Mouse (Mus musculus): Measurements from ENCODE around the gene Tnnt1. TPM values are rescaled to one million over a fixed set of nuclear protein-coding genes. Genes with fewer than 3 reads are reported as not detected.

The Tnnt1 gene
- polyA plus RNA-seq, 1 experiment from 2014 or later = 64.7 TPM

GRCm38 (mm10) chr7:4496468-4496867 lies 19.7 kb downstream of the Tnnt1 start:
- H3K4me3 ChIP-seq (ENCODE audit: low read depth, low read length) = no peak overlapping the region
- H3K4me2 ChIP-seq (ENCODE audit: low read depth, severe bottlenecking) = no peak overlapping the region
- WGBS = 94% methylated on average over 3 of the region's 3 CpGs
- H3K27me3 ChIP-seq (ENCODE audit: control insufficient read depth, insufficient read depth, low read length) = no peaks in the 10 kb centered on the region
- 0 out of 2 replicates have a peak, but pooled peaks cover 3% of the 10 kb centered on the region for H3K36me3 ChIP-seq (ENCODE audit: control insufficient read depth, insufficient read depth, low read length)
- DNase-seq (ENCODE audit: low spot score) = no peak
- peaks cover 12% of the 10 kb centered on the region; the same call in 1 of the 2 replicates for H3K4me1 ChIP-seq (ENCODE audit: control insufficient read depth, insufficient read depth, low read length)
- H3K27ac ChIP-seq (replicated peaks; ENCODE audit: low read depth, low read length) = no peak overlapping the region
- no peaks in the 10 kb centered on the region for H3K9me3 ChIP-seq (ENCODE audit: control insufficient read depth, low read length)
- H3K9ac ChIP-seq (ENCODE audit: low read length) = no peak overlapping the region
- no peak for ATAC-seq (ENCODE audit: insufficient number of reproducible peaks, low FRiP score, low TSS enrichment, low read depth)

GRCm38 (mm10) chr7:4493991-4494390 lies 22.2 kb downstream of the Tnnt1 start:
- no peak overlapping the region for H3K4me3 ChIP-seq (ENCODE audit: low read depth, low read length)
- no peak overlapping the region for H3K9ac ChIP-seq (ENCODE audit: low read length)
- no peaks in the 10 kb centered on the region for H3K27me3 ChIP-seq (ENCODE audit: control insufficient read depth, insufficient read depth, low read length)
- H3K4me2 ChIP-seq (ENCODE audit: low read depth, severe bottlenecking) = no peak overlapping the region
- ATAC-seq (ENCODE audit: insufficient number of reproducible peaks, low FRiP score, low TSS enrichment, low read depth) = no peak
- peaks cover 6% of the 10 kb centered on the region for H3K36me3 ChIP-seq (ENCODE audit: control insufficient read depth, insufficient read depth, low read length)
- peaks cover 3% of the 10 kb centered on the region; the same call in 1 of the 2 replicates for H3K4me1 ChIP-seq (ENCODE audit: control insufficient read depth, insufficient read depth, low read length)
- H3K27ac ChIP-seq (replicated peaks; ENCODE audit: low read depth, low read length) = no peak overlapping the region
- WGBS = 65% methylated on average over 1 of the region's 1 CpGs
- no peaks in the 10 kb centered on the region for H3K9me3 ChIP-seq (ENCODE audit: control insufficient read depth, low read length)
- DNase-seq (ENCODE audit: low spot score) = no peak

- Histone ChIP-seq H3K27me3 (ENCODE audit: control insufficient read depth, insufficient read depth, low read length) (no peaks in the 10 kb centered on the region), H3K36me3 (ENCODE audit: control insufficient read depth, insufficient read depth, low read length) (peaks cover 6% of the 10 kb centered on the region), H3K4me1 (ENCODE audit: control insufficient read depth, insufficient read depth, low read length) (no peaks in the 10 kb centered on the region), H3K4me2 (ENCODE audit: low read depth, severe bottlenecking) (no peak overlapping the region), H3K27ac (replicated peaks; ENCODE audit: low read depth, low read length) (no peak overlapping the region), H3K4me3 (ENCODE audit: low read depth, low read length) (no peak overlapping the region), H3K9ac (ENCODE audit: low read length) (no peak overlapping the region), H3K9me3 (ENCODE audit: control insufficient read depth, low read length) (no peaks in the 10 kb centered on the region)
- ATAC-seq (ENCODE audit: insufficient number of reproducible peaks, low FRiP score, low TSS enrichment, low read depth) = peak; percentile 35; the same call in 1 of the 2 replicates
- WGBS = 76% methylated on average over 13 of the region's 13 CpGs
- DNase-seq (ENCODE audit: low spot score) = no peak
Observed at GRCm38 (mm10) chr7:4492284-4493224, 23.6 kb downstream of the Tnnt1 start.

- no peak for ATAC-seq (ENCODE audit: insufficient number of reproducible peaks, low FRiP score, low TSS enrichment, low read depth)
- no peaks in the 10 kb centered on the region for H3K4me1 ChIP-seq (ENCODE audit: control insufficient read depth, insufficient read depth, low read length)
- no peak for DNase-seq (ENCODE audit: low spot score)
- H3K4me2 ChIP-seq (ENCODE audit: low read depth, severe bottlenecking) = no peak overlapping the region
- H3K9me3 ChIP-seq (ENCODE audit: control insufficient read depth, low read length) = no peaks in the 10 kb centered on the region
- peaks cover 3% of the 10 kb centered on the region for H3K36me3 ChIP-seq (ENCODE audit: control insufficient read depth, insufficient read depth, low read length)
- no peaks in the 10 kb centered on the region for H3K27me3 ChIP-seq (ENCODE audit: control insufficient read depth, insufficient read depth, low read length)
- 90% methylated on average over 6 of the region's 6 CpGs for WGBS
- no peak overlapping the region for H3K4me3 ChIP-seq (ENCODE audit: low read depth, low read length)
- no peak overlapping the region for H3K27ac ChIP-seq (replicated peaks; ENCODE audit: low read depth, low read length)
- no peak overlapping the region for H3K9ac ChIP-seq (ENCODE audit: low read length)
Observed at GRCm38 (mm10) chr7:4491308-4491707, 24.9 kb downstream of the Tnnt1 start.

GRCm38 (mm10) chr7:4482281-4482680 lies 33.9 kb downstream of the Tnnt1 start:
- no peaks in the 10 kb centered on the region for H3K27me3 ChIP-seq (ENCODE audit: control insufficient read depth, insufficient read depth, low read length)
- no peak for DNase-seq (ENCODE audit: low spot score)
- H3K36me3 ChIP-seq (ENCODE audit: control insufficient read depth, insufficient read depth, low read length) = peaks cover 22% of the 10 kb centered on the region
- no peak for ATAC-seq (ENCODE audit: insufficient number of reproducible peaks, low FRiP score, low TSS enrichment, low read depth)
- no peak overlapping the region for H3K9ac ChIP-seq (ENCODE audit: low read length)
- no peak overlapping the region for H3K4me2 ChIP-seq (ENCODE audit: low read depth, severe bottlenecking)
- H3K27ac ChIP-seq (replicated peaks; ENCODE audit: low read depth, low read length) = no peak overlapping the region
- peaks cover 6% of the 10 kb centered on the region; the same call in 1 of the 2 replicates for H3K4me1 ChIP-seq (ENCODE audit: control insufficient read depth, insufficient read depth, low read length)
- no peak overlapping the region for H3K4me3 ChIP-seq (ENCODE audit: low read depth, low read length)
- H3K9me3 ChIP-seq (ENCODE audit: control insufficient read depth, low read length) = no peaks in the 10 kb centered on the region
- 87% methylated on average over 12 of the region's 12 CpGs for WGBS

- Histone ChIP-seq H3K27me3 (ENCODE audit: control insufficient read depth, insufficient read depth, low read length) (0 out of 2 replicates have a peak, but pooled peaks cover 2% of the 10 kb centered on the region), H3K9ac (ENCODE audit: low read length) (no peak overlapping the region), H3K4me2 (ENCODE audit: low read depth, severe bottlenecking) (no peak overlapping the region), H3K9me3 (ENCODE audit: control insufficient read depth, low read length) (no peaks in the 10 kb centered on the region), H3K27ac (replicated peaks; ENCODE audit: low read depth, low read length) (no peak overlapping the region), H3K4me1 (ENCODE audit: control insufficient read depth, insufficient read depth, low read length) (peaks cover 6% of the 10 kb centered on the region; the same call in 1 of the 2 replicates), H3K4me3 (ENCODE audit: low read depth, low read length) (no peak overlapping the region), H3K36me3 (ENCODE audit: control insufficient read depth, insufficient read depth, low read length) (peaks cover 18% of the 10 kb centered on the region)
- WGBS = 25% methylated on average over 6 of the region's 6 CpGs
- peak; percentile 61 for DNase-seq (ENCODE audit: low spot score)
- no peak for ATAC-seq (ENCODE audit: insufficient number of reproducible peaks, low FRiP score, low TSS enrichment, low read depth)
Observed at GRCm38 (mm10) chr7:4479674-4480073, 36.5 kb downstream of the Tnnt1 start.

GRCm38 (mm10) chr7:4478796-4479291 lies 37.3 kb downstream of the Tnnt1 start:
- H3K36me3 ChIP-seq (ENCODE audit: control insufficient read depth, insufficient read depth, low read length) = peaks cover 11% of the 10 kb centered on the region
- peak overlapping the region; percentile 68 for H3K27ac ChIP-seq (replicated peaks; ENCODE audit: low read depth, low read length)
- H3K4me3 ChIP-seq (ENCODE audit: low read depth, low read length) = peak overlapping the region; percentile 47
- WGBS = 1% methylated on average over 16 of the region's 16 CpGs
- peak overlapping the region; percentile 72 for H3K9ac ChIP-seq (ENCODE audit: low read length)
- ATAC-seq (ENCODE audit: insufficient number of reproducible peaks, low FRiP score, low TSS enrichment, low read depth) = no peak
- H3K4me2 ChIP-seq (ENCODE audit: low read depth, severe bottlenecking) = peak overlapping the region; percentile 74
- no peaks in the 10 kb centered on the region for H3K9me3 ChIP-seq (ENCODE audit: control insufficient read depth, low read length)
- peak; percentile 32 for DNase-seq (ENCODE audit: low spot score)
- peaks cover 6% of the 10 kb centered on the region; the same call in 1 of the 2 replicates for H3K4me1 ChIP-seq (ENCODE audit: control insufficient read depth, insufficient read depth, low read length)
- peaks cover 4% of the 10 kb centered on the region; the same call in 1 of the 2 replicates for H3K27me3 ChIP-seq (ENCODE audit: control insufficient read depth, insufficient read depth, low read length)

- Histone ChIP-seq H3K27me3 (ENCODE audit: control insufficient read depth, insufficient read depth, low read length) (peaks cover 7% of the 10 kb centered on the region), H3K9ac (ENCODE audit: low read length) (peak overlapping the region; percentile 72), H3K4me1 (ENCODE audit: control insufficient read depth, insufficient read depth, low read length) (peaks cover 6% of the 10 kb centered on the region; the same call in 1 of the 2 replicates), H3K36me3 (ENCODE audit: control insufficient read depth, insufficient read depth, low read length) (peaks cover 8% of the 10 kb centered on the region), H3K27ac (replicated peaks; ENCODE audit: low read depth, low read length) (peak overlapping the region; percentile 90), H3K4me2 (ENCODE audit: low read depth, severe bottlenecking) (peak overlapping the region; percentile 74), H3K4me3 (ENCODE audit: low read depth, low read length) (peak overlapping the region; percentile 47), H3K9me3 (ENCODE audit: control insufficient read depth, low read length) (no peaks in the 10 kb centered on the region)
- under 1% methylated on average over 39 of the region's 39 CpGs for WGBS
- peak; percentile 88 for DNase-seq (ENCODE audit: low spot score)
- peak; percentile 95 for ATAC-seq (ENCODE audit: insufficient number of reproducible peaks, low FRiP score, low TSS enrichment, low read depth)
Observed at GRCm38 (mm10) chr7:4478021-4478795, 38.0 kb downstream of the Tnnt1 start.

Data from limb, embryonic 11.5 days (tissue).